Mouse (Mus musculus) monocyte, adult 2 months (primary cell): ENCODE data around the gene Olfr410.
A peak's percentile ranks its signal among the peaks of the same experiment; 100 is the strongest.

ENCODE experiments used
- DNase-seq, 2 experiments: peaks; one replicate each; pipeline ENCODE4 v3.0.0; 2022; ENCODE audit warnings: low spot score in 2 of 2, low read depth in 1 of 2

Olfr410 gene

DNA sequence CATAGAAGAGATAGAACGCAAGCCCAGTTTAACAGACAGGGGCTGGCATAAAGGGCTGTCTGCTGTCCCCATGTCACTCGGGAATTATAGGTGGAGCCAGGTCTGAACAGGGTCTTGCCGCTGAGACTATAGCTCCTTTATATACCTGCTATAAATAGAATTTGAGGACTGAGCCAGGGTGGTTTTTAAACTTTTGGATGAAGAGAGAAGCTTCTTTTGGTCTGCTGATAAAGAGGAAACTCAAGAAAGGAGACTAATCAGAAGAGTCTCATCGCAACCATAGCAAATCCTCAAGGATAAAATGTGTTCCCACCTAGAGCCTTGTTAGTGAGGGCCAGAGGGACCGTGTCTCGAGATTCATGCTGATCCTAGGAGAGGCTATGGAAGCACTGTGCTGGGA lies at the start of gene Olfr410:
Olfr410 (minus strand) TSS at position 101 of the 400 bp plus-strand sequence.
- no peak for DNase-seq

DNA sequence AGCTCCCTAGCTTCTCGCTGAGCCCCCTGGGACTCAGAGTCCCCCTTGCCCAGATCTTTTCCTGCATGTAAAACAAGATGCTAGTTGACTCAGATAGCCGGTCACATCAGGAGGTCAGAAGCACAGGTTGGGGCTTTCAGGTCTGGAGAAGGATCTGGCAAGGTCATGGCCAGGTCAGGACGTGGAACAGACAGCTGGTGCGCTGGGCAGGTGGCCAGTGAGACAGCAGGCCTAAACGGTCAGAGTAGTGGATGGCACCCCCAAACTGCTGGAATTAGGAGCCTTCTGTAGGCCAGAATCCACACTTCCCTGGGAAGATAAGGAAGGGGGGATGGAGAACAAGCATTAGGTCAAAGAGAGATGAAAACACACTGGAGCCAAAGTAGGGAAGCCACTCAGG lies 49.4 kb upstream of the Olfr410 start:
- DNase-seq = no peak

DNA sequence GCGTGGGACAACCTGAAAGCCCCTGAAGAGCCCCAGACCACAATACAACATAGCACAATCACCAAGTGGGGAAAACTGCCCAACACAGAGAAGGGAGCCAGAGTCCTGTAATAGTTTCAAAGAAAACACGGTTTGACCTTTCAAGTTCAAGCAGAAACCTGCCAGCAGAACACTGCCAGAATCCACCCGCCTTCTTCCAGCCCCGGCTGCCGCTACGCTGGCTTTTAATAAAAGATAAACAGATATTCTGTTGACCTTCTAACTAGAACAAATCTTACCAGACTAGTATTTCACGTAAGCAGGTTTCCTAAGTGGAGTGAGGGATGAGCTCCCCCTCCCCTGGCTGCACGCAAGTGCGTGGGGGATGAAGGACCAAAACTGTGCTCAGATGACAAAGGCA lies 47.8 kb upstream of the Olfr410 start:
- DNase-seq = no peak

DNA sequence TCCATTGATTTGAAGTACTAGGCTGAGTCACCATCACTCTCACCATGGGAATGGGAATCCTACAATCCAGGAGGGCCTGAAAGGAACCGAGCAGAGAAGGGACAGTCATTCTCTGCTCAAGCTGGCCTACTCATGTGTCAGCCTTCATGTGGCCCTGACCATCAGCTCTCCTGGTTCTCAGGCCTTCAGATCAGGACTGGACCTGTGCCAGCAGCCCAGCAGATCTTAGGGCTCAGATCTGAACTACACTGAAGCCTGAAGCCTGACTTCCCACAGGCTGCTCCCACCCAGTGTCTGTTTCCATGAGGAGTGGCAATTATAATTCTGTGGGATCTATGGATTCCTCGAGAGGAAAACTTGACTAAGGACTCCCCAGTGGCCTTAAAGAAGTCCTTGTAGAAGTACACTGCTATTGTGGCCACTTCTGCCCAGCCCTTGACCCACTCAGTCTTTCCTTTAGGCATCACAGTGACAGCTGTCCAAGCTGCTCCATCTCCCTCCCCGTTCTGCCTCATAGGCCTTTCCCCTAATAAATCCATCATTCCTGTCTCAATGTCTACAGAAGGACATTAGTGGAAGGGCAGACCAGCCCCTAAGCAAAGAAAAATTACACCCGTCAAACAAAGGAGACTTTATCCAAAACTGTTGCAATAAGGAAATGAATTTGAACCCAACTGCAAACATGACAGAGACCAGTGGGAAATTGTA lies 41.5 kb upstream of the Olfr410 start:
- no peak for DNase-seq

DNA sequence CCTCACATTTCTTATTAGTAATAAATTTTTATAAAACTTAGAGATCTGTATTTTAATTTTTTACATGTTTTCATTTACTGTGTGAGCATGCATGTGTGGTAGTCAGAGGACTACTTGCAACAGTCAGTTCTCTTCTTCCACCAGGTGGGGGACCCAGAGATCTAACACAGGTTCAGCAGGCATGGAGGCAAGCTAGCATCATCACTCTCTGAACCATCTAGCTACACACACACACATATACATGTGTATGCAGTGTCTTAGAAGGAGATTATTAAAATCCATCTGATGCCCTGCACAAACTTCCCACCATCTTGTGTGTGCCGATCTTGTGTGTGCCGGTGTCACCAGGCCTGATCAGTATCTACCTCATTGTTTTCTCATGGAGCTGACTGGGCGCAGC lies 39.0 kb upstream of the Olfr410 start:
- DNase-seq = no peak

DNA sequence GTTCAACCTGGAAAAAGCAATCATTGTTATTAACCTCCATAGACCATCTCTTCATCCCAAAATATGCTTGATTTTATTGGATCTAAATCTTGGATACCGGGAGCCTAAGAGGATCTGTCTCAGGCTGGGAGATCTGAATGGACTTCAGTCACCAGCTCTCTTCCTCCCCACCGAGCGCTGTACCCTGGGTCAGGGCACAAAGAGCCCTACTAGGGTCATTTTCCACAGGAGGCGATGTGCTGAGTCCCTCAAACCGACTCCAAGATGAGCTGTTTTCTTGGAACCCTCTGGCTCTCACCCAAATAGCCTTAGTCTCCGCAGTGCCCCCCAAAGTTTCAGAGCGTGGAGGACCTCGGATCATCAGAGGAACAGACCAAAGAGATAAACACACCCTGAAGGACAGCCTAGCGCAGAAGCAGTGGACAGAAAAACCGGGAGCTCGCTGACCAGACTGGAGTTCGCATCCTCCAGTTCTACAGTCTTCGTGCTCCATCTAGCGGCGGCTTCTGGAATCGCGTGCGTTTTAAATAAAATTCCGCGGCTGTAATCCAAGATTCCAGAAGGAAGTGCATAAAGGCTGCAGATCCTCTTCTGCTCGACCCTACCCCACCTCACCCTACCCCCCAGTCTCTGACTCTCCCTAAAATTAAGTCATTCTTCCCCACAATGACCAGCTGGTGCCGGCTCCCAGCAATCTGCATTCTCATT lies 33.7 kb upstream of the Olfr410 start:
- peak in 1 of 2 experiments; percentile 42 for DNase-seq

DNA sequence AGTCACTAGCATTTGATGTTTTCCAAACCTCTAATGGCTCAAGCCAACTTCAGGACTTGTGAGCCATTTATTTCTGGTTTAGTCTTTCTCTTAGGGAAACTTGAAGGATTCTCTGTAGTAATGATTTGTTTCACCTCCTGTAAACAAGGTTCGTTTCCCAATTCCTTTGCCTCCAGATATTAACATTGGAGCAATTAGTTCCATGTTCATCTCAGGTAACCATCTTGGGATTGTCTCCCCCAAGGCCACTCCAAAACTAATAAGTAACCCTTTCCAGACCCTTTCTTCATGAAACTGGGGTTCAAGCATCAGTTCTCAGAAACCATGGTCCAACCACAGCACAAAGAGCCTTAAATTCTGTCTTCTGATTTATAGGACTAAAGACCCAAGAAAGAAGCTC lies 23.9 kb upstream of the Olfr410 start, which contains the start of gene Olfr412:
Olfr412 (plus strand) TSS at position 301 of the 400 bp plus-strand sequence.
- DNase-seq = no peak

DNA sequence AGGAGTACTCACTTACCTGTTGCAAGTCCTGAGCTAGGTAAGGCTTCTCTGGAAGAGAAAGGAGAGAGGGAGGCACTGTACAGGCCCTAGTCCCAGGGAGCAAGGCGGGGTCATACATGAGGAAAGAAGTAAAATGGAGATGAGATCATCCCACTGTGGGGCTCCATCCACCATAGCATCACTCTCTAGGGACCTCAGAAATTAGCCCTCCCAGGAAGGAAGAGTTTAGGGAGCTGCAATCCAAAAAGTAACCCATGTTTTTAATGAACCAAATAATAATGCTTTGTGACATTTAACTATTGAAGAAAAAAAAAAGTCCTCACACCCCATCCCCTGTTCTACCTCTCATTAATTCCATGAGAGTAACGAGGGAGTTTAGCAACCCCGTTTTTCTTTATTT lies 14.7 kb upstream of the Olfr410 start, which contains the start of gene Olfr411:
Olfr411 (minus strand) TSS at position 101 of the 400 bp plus-strand sequence.
- no peak for DNase-seq

DNA sequence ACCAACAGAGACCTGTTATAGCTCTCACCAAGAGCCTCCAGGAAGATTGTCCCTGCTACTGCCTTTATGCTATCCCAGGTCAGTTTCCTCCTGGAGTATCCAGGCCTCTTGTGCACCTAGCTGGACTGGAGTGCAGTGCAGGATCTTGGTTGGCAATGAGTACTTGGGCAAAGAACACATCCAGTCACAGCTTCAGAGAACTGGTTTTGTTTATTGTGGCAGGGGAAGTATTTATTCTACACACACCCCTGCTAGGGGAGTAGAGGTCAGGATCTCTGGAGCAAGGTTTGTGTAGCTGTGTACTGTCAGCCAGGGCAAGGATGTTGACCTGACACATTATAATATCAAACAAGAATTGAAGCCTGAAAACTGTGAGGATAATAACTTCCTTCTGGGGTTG lies 9.1 kb downstream of the Olfr410 start:
- no peak for DNase-seq

DNA sequence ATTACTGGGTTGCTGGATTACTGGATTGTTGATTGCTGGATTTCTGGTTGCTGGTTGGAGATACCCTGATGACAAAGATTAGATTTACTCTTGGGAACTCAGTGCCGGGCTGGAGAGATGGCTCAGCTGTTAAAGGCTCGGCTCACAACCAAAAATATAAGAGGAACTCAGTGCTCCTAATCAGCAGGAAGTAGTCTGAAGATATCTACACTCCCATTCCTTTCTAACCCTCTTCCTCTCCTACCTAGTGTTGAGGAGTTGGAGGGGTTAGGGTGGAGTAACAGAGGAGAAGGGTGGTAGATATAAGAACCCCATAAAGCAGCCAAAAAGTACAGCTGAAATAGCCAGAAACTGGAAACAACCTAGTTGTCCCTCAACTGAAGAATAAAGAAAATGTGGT lies 11.8 kb downstream of the Olfr410 start:
- DNase-seq = no peak

DNA sequence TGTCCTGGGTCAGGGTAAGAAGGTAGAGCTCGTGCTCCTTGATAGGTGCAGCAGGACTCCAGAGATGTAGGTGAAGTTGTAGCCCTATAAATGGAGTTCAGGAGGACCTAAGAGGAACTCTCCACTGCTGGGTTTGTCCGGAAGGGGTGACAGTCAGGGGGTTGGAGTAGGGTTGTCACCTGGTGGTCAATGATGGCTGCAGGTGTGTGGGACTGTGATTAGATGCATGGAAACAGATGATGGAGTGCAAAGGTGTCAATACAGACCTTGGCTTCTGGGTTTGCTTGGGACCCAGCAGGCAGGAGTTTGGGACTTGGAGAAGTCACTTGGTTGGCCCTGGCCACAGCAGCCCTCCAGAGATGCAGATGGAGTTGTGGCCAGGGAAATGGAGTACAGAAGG lies 50.6 kb downstream of the Olfr410 start:
- no peak for DNase-seq

DNA sequence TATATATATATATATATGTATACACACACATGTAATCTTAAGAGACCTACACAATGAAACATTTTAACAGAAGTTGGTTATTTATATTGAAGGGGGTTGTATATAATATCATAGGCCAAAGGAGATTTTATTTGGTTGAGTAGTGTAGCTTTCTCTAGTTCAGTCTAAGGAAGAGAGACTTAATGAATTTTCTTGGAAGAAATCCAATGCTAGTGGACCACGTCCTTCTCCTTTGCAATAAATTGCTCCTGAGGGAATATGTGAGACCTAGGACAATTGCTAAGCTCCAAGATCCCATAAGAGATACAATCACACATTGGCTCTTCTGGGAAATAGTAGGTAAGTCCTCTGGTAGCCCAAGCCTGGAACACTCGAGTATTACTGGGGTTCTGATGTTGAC lies 54.4 kb downstream of the Olfr410 start, which contains the start of gene Olfr59:
Olfr59 (plus strand) TSS at position 301 of the 400 bp plus-strand sequence.
- DNase-seq = no peak
